Mouse (Mus musculus) granulocyte monocyte progenitor cell, adult 5-6 weeks (primary cell): ENCODE data around the gene Gnai3. TPM values are rescaled to one million over a fixed set of nuclear protein-coding genes. Genes with fewer than 3 reads are reported as not detected.

Source experiments
- ATAC-seq: replicated peaks from 2 replicates; pipeline ENCODE4 v1.8.0; 2016; ENCODE audit warnings: mild to moderate bottlenecking, moderate TSS enrichment, inconsistent platforms; ENCODE audit not compliant: poor library complexity, severe bottlenecking
- total RNA-seq, 2 experiments: library from RNA; stranded (forward) in 1 of 2; stranded (reverse) in 1 of 2; fragments of 200-712, 200-1000 nt in 1 of 2; fragments of >200 nt in 1 of 2; fragmentation: Nextera tagmentation in 1 of 2; gene quantifications; 2 replicates each; pipeline ENCODE4 v1.2.3; 2014 to 2017

The Gnai3 gene
- total RNA-seq, 2 experiments from 2014 or later, result 82.3 to 139 TPM

DNA sequence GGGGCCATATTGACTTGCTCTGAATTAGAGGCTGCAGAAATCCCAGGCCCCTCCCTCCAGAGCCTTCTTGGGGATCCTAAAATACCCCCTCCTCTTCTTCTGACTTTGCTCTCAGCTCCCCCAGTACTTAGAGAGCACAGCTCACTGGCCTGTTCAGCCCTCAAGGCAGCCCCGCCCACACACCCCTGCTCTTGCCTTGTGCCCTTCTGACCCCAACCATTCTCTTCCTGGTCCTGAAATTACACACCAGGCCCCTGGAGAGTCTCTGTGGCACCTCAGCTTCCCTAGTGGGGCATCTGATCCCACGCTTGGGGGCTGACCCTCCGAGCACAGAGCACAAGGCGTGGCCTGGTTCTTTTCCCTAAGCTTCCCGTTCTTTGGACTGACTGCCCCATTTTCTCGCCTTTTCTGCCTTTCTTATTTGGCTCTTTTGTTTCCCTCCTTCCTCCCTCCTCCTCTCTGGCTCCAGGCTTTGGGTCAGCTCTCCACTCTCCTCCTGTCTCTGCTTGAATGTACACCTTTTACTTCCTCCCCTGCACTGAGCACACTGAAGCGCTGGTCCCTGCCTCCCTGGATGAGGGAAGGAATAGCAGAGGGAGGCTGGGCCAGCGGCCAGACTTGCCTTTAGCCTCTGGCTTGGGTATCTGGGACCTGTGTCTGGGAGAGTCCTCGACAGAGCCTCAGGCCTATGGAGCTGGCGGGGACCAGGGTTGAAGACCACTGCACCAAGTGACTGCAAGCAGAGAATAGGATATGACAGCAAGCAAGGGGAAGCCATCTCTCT, 19.8 kb upstream of the Gnai3 start:
- no peak for ATAC-seq

GRCm38 (mm10) chr3:108164807-108165206, 18.9 kb upstream of the Gnai3 start:
- ATAC-seq, result peak; percentile 93

GRCm38 (mm10) chr3:108164091-108164490, 18.1 kb upstream of the Gnai3 start:
- no peak for ATAC-seq

DNA sequence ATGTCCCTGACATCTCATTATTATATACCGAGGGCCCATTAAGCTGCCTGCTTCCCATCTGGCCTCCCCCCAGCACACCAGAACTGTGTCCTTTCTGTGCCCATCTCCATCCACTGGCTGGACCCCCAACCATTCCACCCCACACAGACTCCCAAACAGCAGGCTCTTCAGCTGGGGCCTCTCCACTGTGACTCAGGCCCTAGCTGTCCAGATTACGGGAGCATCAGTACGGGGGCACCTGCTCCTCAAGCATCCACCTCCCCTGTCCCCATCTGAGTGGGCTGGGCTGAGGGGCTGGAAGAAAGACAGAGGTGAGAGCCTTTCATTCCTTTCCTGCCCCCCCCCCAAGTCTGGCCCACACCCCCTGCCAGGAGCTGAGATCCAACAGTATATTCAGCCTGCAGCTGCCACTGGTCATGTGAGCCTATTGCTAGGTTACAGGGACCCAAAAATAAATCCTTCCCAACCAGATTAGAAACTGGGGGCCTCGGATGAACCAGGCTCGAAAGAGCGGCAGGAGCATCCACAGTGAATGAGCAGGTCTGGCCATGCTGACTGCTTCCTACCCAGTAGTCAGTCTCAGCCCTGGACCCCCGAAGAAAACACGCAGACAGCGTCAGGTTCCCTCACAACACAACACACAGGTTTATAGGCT, 12.6 kb upstream of the Gnai3 start:
- ATAC-seq, result no peak

DNA sequence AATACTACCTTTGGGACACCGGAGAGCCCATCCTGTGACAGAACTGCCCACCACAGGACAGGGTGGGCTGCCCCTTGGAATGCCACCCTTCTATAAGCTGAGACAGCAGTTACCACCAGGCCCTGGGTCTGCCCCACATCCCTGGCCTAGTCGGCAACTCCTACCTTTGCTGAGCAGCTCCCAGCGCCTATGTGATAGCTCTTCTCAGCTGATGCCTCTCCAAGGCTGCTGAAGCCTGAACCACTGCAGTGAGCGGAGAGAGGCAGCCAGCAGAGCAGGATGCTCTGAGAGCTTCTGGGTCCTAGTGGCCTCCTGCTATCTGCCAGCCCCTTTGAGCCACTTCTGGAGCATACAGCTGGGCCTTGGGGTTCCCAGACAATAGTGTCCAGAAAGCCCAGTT, 8.7 kb upstream of the Gnai3 start, which contains the start of gene Gpr61:
Gpr61 (minus strand) TSS at position 227 of the 400 bp plus-strand sequence.
- ATAC-seq, result no peak

GRCm38 (mm10) chr3:108152290-108152689, 6.3 kb upstream of the Gnai3 start:
- ATAC-seq, result no peak

DNA sequence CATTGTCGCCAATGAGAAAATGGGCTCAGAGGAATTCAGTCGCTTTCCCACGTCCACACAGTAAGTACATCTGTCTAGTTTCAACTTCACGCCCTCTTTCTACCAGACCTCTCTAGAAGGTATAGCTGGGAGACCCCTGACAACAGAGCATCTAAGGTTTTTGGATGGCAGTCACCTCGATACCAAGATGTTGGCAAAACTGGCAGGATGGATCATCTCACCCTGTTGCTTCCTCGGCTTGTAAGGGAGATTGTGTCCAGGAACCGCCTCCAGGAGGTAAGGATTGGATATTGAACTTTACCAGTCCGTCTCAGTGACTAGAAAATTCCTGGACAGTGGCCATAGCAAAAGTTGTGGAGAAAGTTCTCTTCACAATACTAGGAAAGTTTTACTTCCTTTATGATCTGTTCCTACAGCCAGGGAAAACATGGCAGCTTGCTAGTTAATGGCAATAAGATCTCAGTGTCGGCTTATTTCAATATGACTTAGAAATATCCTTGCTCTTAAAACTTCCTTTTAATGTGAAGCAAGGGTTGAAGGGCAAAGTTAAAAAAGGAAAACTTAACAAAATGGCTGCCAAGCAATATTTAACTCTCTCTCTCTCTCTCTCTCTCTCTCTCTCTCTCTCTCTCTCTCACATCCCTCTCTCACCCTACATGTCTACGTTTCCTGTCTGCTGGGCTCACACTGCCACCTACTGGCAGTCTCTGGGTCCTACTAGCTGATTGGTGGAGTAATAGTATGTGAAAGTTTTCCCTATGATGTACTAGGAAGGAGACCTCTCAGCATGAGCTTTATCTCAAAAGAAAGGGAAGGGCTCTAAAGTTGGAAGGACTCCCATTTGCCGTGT, 1.7 kb upstream of the Gnai3 start:
- ATAC-seq, result peak; percentile 74

GRCm38 (mm10) chr3:108146671-108147070, 725 bp upstream of the Gnai3 start:
- no peak for ATAC-seq

DNA sequence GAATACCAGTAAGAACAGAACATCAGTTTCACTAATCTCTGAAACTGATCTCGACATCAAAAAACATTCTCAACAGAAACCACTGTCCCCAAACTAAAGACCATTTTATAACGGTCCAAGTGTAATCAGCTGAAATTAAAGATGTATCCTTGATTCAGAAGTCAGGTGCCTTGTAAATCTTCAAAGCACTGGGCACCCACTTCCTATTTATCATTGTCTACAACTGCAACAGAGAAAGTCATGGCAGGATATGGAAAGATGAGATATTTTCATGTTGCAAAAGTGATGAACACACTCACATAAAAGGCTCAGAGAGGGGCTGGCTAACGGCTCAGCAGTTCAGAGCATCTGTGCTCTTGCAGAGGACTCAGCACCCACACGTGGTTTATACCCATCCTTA, 5.2 kb downstream of the Gnai3 start:
- no peak for ATAC-seq

- ATAC-seq, result no peak
Measured at GRCm38 (mm10) chr3:108139113-108139512, 6.8 kb downstream of the Gnai3 start.

GRCm38 (mm10) chr3:108134701-108135100, 11.2 kb downstream of the Gnai3 start:
- peak; percentile 80 for ATAC-seq

DNA sequence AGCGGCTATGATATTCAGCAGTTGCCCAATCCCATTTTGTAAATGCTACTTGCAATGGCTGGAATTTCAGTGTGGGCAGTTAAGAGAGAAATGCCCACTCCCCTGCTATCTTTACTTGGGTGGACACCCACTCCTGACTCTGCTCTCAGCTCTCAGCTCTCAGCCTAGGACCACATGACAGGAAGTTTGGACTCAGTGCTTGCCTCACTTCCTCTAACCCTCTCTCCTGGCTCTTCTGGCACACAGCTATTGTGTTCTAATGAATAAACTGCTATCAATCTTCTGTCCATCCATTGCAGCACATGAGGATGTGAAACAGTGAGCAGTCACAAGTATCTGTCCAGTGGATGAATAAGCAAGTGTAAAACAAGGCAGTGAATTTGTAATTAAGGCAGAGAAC, 13.5 kb downstream of the Gnai3 start:
- ATAC-seq, result peak; percentile 95

GRCm38 (mm10) chr3:108131821-108132220, 14.1 kb downstream of the Gnai3 start:
- ATAC-seq, result no peak

DNA sequence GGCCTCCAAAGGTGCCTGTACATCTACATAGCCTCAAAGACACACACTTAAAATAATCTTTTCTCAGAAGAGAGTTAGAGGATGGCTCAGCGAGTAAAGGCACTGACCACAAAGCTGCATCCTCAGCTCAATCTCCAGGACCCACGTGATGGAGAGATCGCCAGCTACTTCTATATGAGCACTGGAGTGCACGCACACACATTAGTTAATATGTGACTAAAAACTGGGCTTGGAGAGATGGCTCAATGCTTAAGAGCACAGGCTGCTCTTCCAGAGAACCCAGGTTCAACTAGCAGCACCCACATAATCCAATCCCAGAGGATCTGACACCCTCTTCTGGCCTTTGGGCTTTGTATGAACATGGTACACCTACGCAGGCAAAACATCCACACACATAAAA, 14.7 kb downstream of the Gnai3 start:
- ATAC-seq, result no peak

GRCm38 (mm10) chr3:108129804-108130203, 16.1 kb downstream of the Gnai3 start:
- no peak for ATAC-seq

DNA sequence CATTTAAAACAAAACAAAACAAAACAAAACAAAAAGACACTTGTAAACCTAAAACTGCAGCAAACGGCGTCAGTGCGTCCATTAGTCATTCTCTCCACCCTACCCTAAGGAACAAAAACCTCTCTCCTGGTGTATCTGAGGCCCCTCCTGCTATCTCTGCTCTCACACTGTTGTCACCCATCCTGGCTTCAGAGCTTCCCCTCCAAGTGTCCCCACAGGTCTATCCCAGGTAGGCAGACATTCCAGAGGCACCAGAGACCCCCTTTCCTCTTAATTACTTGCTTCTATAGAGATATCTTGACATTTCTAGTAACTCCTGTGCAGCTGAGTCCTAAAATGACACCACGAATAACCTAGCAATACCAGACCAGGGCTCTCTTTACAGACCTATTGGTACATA, 16.6 kb downstream of the Gnai3 start:
- no peak for ATAC-seq

- ATAC-seq, result no peak
Measured at GRCm38 (mm10) chr3:108128520-108128919, 17.4 kb downstream of the Gnai3 start.

GRCm38 (mm10) chr3:108126327-108126726, 19.6 kb downstream of the Gnai3 start:
- no peak for ATAC-seq

DNA sequence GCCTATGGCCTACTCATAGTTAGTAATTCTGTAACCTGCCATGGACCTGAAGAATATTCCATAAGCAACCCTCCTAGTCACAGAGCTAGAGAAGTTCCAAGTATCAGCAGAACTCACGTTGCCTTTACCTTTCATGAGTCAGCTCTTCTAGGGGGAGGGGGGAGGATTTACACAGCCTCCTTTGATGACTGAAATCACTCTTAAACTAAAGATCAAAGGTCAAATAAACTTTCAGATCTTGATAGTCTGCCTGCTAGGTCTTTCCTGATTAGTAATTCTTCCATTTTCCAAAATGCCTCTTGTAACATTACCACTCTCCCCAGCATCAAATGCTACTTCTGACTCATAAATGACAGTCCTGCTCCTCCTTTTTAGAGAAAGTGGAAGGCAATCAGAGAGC, 21.8 kb downstream of the Gnai3 start:
- no peak for ATAC-seq

DNA sequence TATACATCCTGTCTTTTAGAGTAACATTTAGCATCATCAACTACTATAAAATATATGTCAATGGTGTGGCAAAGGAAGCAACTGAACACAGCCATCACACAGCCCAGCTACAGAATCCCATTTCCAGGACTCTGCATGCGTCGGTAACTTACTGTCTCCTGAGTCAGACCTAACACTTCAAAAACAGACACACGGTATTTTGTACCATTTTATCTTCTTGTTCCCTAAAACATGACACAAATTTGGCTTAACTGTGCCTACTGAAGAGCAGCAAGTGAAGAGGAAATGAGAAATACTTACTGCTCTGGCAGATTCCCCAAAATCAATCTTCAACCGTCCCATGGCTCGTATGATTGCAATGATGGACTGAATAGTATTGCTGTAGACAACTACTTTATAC, 22.7 kb downstream of the Gnai3 start:
- peak; percentile 27; the same call in 1 of the 2 replicates for ATAC-seq

DNA sequence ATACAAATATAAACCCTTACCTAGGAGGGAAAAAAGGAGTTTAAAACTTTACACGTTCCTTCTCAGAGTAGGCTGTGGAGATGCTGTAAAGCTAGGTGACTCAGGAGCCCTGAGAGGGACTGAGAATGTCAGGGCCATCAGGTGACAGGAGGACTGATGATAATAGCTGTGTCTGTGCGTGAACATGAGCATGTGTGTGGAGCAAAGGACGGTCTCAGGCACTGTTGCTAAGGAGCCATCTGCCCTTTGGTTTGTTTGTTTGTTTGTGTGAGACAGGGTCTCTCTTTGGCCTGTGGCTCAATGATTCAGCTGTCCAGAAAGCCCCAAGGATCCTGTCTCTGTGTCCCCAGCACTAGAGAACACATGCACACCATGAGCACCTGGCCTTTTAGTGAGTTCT, 24.8 kb downstream of the Gnai3 start:
- no peak for ATAC-seq
